Mouse (Mus musculus) kidney, adult 2 months (tissue): ENCODE results near the gene Foxn3.

Experiments
- CTCF ChIP-seq: fragments of 200-500 bp; conservative IDR thresholded peaks from 2 replicates; pipeline ENCODE4 v1.5.1; 2011; ENCODE audit warnings: low read depth, mild to moderate bottlenecking, control low read depth, low read length, moderate library complexity, mixed read lengths; ENCODE audit not compliant: insufficient read depth, insufficient read length
- POLR2A ChIP-seq: fragments of 200-500 bp; IDR thresholded peaks from one replicate; pipeline ENCODE4 v1.6.1; 2011; ENCODE audit warnings: low read depth, low read length, control low read depth

- TF ChIP-seq POLR2A (no peak), CTCF (no peak)
Observed at GRCm38 (mm10) chr12:99558476-99558875, 4.9 kb downstream of the Foxn3 start.
